Mouse (Mus musculus): ENCODE results near the gene Shank2.

DNA sequence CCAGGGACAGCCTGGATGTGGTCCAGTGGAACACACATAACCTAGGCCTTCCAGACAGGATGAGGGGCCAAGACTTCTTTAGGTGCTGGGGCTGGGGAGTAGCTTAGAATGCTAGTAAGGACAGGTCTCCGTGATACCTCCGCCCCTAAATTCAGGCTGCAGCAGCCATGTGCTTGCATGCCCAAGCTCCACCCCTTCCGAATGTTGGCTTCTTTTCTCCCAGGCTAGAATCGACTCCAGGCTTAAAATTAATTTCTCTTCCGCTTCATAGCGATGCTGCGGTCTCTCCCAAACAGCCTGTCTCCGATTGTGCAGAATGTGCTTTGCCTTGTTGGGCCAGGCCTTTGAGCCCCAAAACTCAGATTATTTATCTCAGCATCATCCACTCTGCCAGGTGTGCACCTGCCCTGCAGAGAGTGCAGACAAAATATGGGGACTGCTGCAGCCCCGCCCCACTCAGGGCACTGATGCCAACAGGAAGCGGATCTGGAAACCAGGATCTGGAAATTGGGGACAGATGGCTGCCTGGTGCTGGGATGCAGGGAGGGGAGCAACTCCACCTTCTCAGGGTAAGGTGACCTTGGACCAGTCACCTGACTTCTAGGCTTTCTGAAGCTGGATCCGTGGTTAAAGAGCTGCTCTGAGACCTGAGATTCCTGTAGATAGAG, 312.8 kb downstream of the Shank2 start:
- TF ChIP-seq POLR2A (IDR thresholded peaks at IDR 0.05; ENCODE audit: borderline replicate concordance, control insufficient read depth, low read depth, low read length) (no peak), CTCF (IDR thresholded peaks at IDR 0.05; ENCODE audit: control insufficient read depth, insufficient read depth, low read length) (no peak)

Data from bone marrow, adult 2 months (tissue).